Mouse (Mus musculus) C2C12 (cell line): ENCODE results near the gene Atrip.

Experiments used
- CEBPB ChIP-seq: IDR thresholded peaks from one replicate; pipeline ENCODE4 v1.6.1; 2011; ENCODE audit warnings: low read depth, mild to moderate bottlenecking, control low read depth, moderate library complexity
- CTCF ChIP-seq: IDR thresholded peaks from one replicate; pipeline ENCODE4 v1.5.1; 2011; ENCODE audit not compliant: control insufficient read depth, insufficient read depth, insufficient read length
- FOSL1 ChIP-seq: IDR thresholded peaks from one replicate; pipeline ENCODE4 v1.8.0; 2011; ENCODE audit warnings: mild to moderate bottlenecking, low read length; ENCODE audit not compliant: poor library complexity, insufficient read depth, severe bottlenecking
- MAX ChIP-seq: IDR thresholded peaks from one replicate; pipeline ENCODE4 v1.6.1; 2011; ENCODE audit warnings: mild to moderate bottlenecking, control low read depth
- MYOD1 ChIP-seq: IDR thresholded peaks from one replicate; pipeline ENCODE4 v1.6.1; 2011; ENCODE audit warnings: low read depth; ENCODE audit not compliant: control insufficient read depth, insufficient read length
- MYOG ChIP-seq: IDR thresholded peaks from one replicate; pipeline ENCODE4 v1.6.1; 2011; ENCODE audit not compliant: control insufficient read depth, insufficient read length; ENCODE audit errors: extremely low read depth
- USF1 ChIP-seq: IDR thresholded peaks from one replicate; pipeline ENCODE4 v1.6.1; 2011; ENCODE audit warnings: low read depth, mild to moderate bottlenecking, control low read depth, moderate library complexity

- no peak for TF ChIP-seq CEBPB
- TF ChIP-seq CTCF = no peak
- no peak for TF ChIP-seq MYOG
- TF ChIP-seq MAX = no peak
- no peak for TF ChIP-seq USF1
- TF ChIP-seq FOSL1 = no peak
- TF ChIP-seq MYOD1 = no peak
Observed at GRCm38 (mm10) chr9:109058006-109058765, 15.7 kb downstream of the Atrip start.
